Mouse (Mus musculus) liver, postnatal 0 days (tissue): Measurements from ENCODE around the gene Ackr4. TPM values are rescaled to one million over a fixed set of nuclear protein-coding genes. Genes with fewer than 3 reads are reported as not detected.

Experiments
- ATAC-seq: fragments of 200-750 bp; cut with Nextera tagmentation; 2 replicates; pipeline ENCODE4 v1.8.0; 2017; ENCODE audit warnings: mild to moderate bottlenecking, moderate library complexity
- DNase-seq: peaks from one replicate; pipeline ENCODE4 v3.0.0-alpha.2; 2016
- H3K27ac ChIP-seq: fragments of 300-500 bp; sonication (generic); 2 replicates; pipeline ENCODE4 v1.5.1; 2014; ENCODE audit warnings: antibody characterized with exemption, moderate library complexity, mild to moderate bottlenecking, low read depth
- H3K27me3 ChIP-seq: fragments of 300-500 bp; sonication (generic); 2 replicates; pipeline ENCODE4 v1.6.1; 2014; ENCODE audit warnings: low read length, control low read depth, mixed read lengths; ENCODE audit not compliant: insufficient read depth
- H3K36me3 ChIP-seq: fragments of 300-500 bp; sonication (generic); replicated peaks from 2 replicates; pipeline ENCODE4 v1.6.1; 2014; ENCODE audit warnings: mild to moderate bottlenecking, control low read depth, low read length, moderate library complexity, mixed read lengths; ENCODE audit not compliant: insufficient read depth
- H3K4me1 ChIP-seq: fragments of 300-500 bp; sonication (generic); 2 replicates; pipeline ENCODE4 v1.6.1; 2014; ENCODE audit warnings: antibody characterized with exemption, mild to moderate bottlenecking, control low read depth; ENCODE audit not compliant: insufficient read depth
- H3K4me2 ChIP-seq: fragments of 300-500 bp; sonication (generic); 2 replicates; pipeline ENCODE4 v1.6.1; 2014; ENCODE audit warnings: low read depth, mild to moderate bottlenecking, low read length, moderate library complexity, mixed read lengths
- H3K4me3 ChIP-seq: fragments of 300-500 bp; sonication (generic); 2 replicates; pipeline ENCODE4 v1.5.1; 2014; ENCODE audit warnings: low read depth, low read length
- H3K9ac ChIP-seq: fragments of 300-500 bp; sonication (generic); replicated peaks from 2 replicates; pipeline ENCODE4 v1.6.1; 2014; ENCODE audit warnings: mild to moderate bottlenecking, moderate library complexity
- H3K9me3 ChIP-seq: fragments of 300-500 bp; sonication (generic); 2 replicates; pipeline ENCODE4 v1.6.1; 2016; ENCODE audit warnings: mild to moderate bottlenecking, control low read depth, low read length, mixed read lengths
- CTCF ChIP-seq: sonication (generic); IDR thresholded peaks from 2 replicates; pipeline ENCODE4 v1.5.1; 2016; ENCODE audit warnings: antibody characterized with exemption, low read depth
- EP300 ChIP-seq: IDR thresholded peaks from 2 replicates; pipeline ENCODE4 v1.6.1; 2016; ENCODE audit warnings: antibody characterized with exemption, low read depth, mild to moderate bottlenecking
- WGBS: fragments of 180-500 bp; shearing (Covaris S2); extraction: QIAGEN DNeasy Blood & Tissue Kit; methylation state at CpG from one replicate; pipeline ENCODE4 v1.1.7; 2014; ENCODE audit not compliant: insufficient replicate concordance; 5-methylcytosine and 5-hydroxymethylcytosine counted together
- polyA plus RNA-seq: library from polyadenylated mRNA; unstranded; fragments of >200 nt; fragmentation: Nextera tagmentation; extraction: Ambion mirVana; gene quantifications from 2 replicates; pipeline ENCODE4 v1.2.1, GENCODE M21; 2015

Gene Ackr4
- polyA plus RNA-seq, 1 experiment from 2014 or later = 0.89 TPM

DNA sequence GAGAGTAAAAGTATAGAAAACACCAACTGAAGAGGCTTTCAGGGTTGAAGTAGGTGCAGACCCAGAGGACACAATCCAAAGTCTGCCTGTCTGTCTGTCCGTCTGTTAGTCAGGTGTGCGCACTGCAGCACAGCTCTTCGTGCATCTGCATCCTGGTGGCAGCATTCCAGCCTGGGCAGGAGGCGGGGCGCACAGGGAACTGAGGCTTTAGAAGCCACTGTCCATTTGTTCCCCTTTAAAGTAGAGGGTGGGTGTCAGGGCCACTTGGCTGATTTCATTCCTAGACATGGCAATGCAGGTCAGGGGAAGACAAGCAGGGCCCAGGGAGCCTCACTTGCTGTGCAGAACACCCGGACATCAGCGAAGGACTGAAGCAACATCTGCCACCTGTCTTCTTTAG is 30.6 kb upstream of the Ackr4 start:
- no peak overlapping the region for H3K9ac ChIP-seq
- no peak overlapping the region for H3K27ac ChIP-seq
- 87% methylated on average over 7 of the region's 7 CpGs for WGBS
- H3K36me3 ChIP-seq = peaks cover 78% of the 10 kb centered on the region
- H3K27me3 ChIP-seq = no peaks in the 10 kb centered on the region
- ATAC-seq = no peak
- no peak overlapping the region for H3K4me2 ChIP-seq
- no peaks in the 10 kb centered on the region for H3K4me1 ChIP-seq
- DNase-seq = no peak
- no peaks in the 10 kb centered on the region for H3K9me3 ChIP-seq
- TF ChIP-seq CTCF (no peak), EP300 (no peak)
- no peak overlapping the region for H3K4me3 ChIP-seq

DNA sequence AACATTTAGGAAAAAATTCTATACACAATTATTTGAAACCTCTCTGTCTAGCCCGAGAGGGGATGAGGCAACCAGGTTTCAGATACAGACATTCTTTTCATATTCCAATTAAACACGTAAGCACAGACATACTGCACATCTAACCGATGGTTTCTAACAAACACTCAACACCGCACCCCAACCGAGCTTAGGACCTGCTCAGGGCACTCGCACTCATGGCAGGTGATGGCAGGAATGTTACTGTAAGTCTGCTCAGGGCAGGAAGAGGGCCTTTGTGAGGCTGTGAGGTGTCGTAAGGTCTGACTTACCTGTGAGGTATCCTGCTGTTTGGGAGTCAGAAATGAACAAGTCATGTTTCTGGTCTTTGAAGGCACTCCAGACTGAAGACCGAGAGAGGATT is 29.8 kb upstream of the Ackr4 start:
- WGBS = 91% methylated on average over 8 of the region's 8 CpGs
- DNase-seq (no peak), ATAC-seq (no peak)
- Histone ChIP-seq H3K9me3 (no peaks in the 10 kb centered on the region), H3K27ac (no peak overlapping the region), H3K36me3 (peaks cover 78% of the 10 kb centered on the region), H3K9ac (no peak overlapping the region), H3K27me3 (no peaks in the 10 kb centered on the region), H3K4me2 (no peak overlapping the region), H3K4me1 (no peaks in the 10 kb centered on the region), H3K4me3 (no peak overlapping the region)
- TF ChIP-seq CTCF (no peak), EP300 (no peak)

DNA sequence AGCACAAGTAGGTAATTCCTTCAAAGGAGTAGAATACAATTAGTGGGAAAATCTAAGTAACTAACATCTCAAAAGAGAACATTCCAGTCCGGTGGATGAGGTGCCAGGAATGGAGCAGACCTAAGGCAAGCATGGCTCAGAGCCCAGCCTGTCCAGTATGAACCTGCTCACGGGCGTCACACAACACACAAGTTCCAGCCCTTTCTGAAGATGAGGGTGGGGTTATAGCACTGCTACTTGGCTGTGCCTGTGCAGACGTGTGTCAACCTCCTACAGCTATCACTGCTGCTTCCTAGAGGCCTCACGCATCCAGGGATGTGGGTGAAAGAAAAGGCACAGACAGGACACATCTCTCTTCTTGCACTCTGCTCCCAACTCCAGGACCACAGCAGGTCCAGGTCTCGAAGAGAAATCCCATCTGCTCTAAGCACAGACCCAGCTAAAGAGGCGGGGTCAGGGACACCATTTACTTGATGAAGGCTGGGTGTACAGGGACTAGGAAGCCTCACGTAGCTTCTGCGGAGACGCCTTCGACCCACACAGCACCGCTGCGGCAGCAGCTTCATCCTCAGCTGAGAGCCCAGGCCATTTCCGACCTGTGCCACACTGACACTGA is 28.5 kb upstream of the Ackr4 start:
- Histone ChIP-seq H3K4me3 (no peak overlapping the region), H3K4me1 (no peaks in the 10 kb centered on the region), H3K36me3 (peaks cover 84% of the 10 kb centered on the region), H3K9ac (no peak overlapping the region), H3K9me3 (no peaks in the 10 kb centered on the region), H3K27me3 (no peaks in the 10 kb centered on the region), H3K4me2 (no peak overlapping the region), H3K27ac (no peak overlapping the region)
- ATAC-seq (no peak), DNase-seq (no peak)
- TF ChIP-seq CTCF (no peak), EP300 (no peak)
- WGBS = 92% methylated on average over 14 of the region's 14 CpGs

DNA sequence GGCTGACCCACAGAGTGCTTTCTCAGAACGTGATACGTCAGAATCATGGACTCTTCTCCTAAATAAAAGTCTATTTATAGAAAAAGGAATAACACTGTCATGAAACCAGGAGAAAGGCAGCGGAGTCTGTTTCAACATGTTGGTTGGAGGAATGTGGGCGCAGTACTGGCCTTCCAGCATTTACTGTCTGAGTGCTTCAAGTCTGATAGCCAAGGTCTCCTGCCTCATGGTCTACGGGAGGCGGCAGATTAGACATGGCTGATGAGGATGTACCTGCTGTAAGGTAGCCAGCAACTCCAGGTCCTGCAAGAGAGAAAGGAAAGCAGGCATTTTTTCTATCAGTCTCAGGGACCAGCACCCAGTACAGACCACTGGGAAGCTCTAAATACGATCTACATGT is 25.4 kb upstream of the Ackr4 start:
- Histone ChIP-seq H3K9me3 (no peaks in the 10 kb centered on the region), H3K4me3 (no peak overlapping the region), H3K27ac (no peak overlapping the region), H3K36me3 (peaks cover 60% of the 10 kb centered on the region), H3K4me2 (no peak overlapping the region), H3K9ac (no peak overlapping the region), H3K27me3 (no peaks in the 10 kb centered on the region), H3K4me1 (no peaks in the 10 kb centered on the region)
- TF ChIP-seq CTCF (no peak), EP300 (no peak)
- no peak for ATAC-seq
- 90% methylated on average over 7 of the region's 7 CpGs for WGBS
- no peak for DNase-seq

DNA sequence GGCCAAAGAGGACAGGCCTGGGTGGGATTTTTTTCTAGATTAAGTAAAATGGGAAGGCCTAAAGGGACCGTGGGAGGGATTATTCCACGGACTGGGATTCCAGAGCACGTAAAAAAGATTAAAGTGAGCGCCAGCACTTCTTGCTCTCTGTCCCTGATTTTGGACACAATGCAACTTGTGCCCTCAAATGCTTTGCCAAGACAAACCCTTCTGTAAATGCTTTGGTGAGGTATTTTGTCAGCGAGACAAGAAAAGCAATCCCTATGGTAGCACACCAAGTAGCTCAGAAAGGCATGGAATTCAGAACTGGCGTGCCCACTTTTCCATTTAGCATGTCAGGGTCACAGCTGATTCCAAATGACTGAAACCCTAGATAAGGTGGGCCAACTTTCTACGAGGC is 22.2 kb upstream of the Ackr4 start:
- TF ChIP-seq CTCF (no peak), EP300 (no peak)
- Histone ChIP-seq H3K4me2 (no peak overlapping the region), H3K4me3 (no peak overlapping the region), H3K27me3 (no peaks in the 10 kb centered on the region), H3K27ac (no peak overlapping the region), H3K36me3 (peaks cover 32% of the 10 kb centered on the region), H3K9me3 (no peaks in the 10 kb centered on the region), H3K9ac (no peak overlapping the region), H3K4me1 (no peaks in the 10 kb centered on the region)
- no peak for ATAC-seq
- no peak for DNase-seq
- WGBS = 84% methylated on average over 7 of the region's 7 CpGs

DNA sequence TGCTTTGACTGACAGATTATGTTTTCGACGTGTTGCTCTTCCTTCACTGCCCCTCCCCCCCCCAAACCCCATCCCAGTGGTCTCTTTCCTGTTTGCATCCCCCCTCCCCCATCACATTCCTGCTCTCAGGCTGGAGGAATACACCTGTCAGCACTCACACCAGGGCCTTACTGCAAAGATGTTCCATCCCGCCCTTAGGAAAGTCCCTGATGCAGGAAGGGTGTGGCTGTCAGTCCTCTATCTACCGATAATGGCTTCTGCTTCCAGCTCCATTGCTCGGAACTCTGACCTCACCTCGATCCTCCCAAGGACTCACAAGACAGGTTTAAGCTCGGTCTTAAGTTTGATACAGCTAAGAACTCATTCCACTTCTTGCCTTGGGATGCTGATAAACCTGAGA is 19.9 kb upstream of the Ackr4 start:
- H3K4me3 ChIP-seq = no peak overlapping the region
- H3K4me2 ChIP-seq = no peak overlapping the region
- H3K27ac ChIP-seq = no peak overlapping the region
- no peaks in the 10 kb centered on the region for H3K9me3 ChIP-seq
- TF ChIP-seq CTCF = no peak
- TF ChIP-seq EP300 = no peak
- ATAC-seq (no peak), DNase-seq (no peak)
- no peaks in the 10 kb centered on the region for H3K4me1 ChIP-seq
- H3K9ac ChIP-seq = no peak overlapping the region
- peaks cover 11% of the 10 kb centered on the region for H3K36me3 ChIP-seq
- no peaks in the 10 kb centered on the region for H3K27me3 ChIP-seq
- 73% methylated on average over 7 of the region's 7 CpGs for WGBS
